Mouse (Mus musculus): Measurements from ENCODE around the gene Gpr149.

- TF ChIP-seq CTCF (IDR thresholded peaks at IDR 0.05; ENCODE audit: insufficient read depth, low read depth, low read length), result no peak
- no peak for TF ChIP-seq POLR2A (IDR thresholded peaks at IDR 0.05; ENCODE audit: insufficient read depth, low read depth, low read length)
These were observed at the start of gene Gpr149 for GRCm38 (mm10) chr3:62604973-62605372.
